Mouse (Mus musculus): ENCODE measurements around the gene Atxn7l1. TPM values are rescaled to one million over a fixed set of nuclear protein-coding genes. Genes with fewer than 3 reads are reported as not detected.
"Not testable (repeated sequence)": the region's sequence is repeated elsewhere in the genome, so short reads cannot be mapped to it uniquely, and the experiment has no call there.

Gene Atxn7l1
- polyA plus RNA-seq, 1 experiment from 2014 or later = 15.7 TPM

DNA sequence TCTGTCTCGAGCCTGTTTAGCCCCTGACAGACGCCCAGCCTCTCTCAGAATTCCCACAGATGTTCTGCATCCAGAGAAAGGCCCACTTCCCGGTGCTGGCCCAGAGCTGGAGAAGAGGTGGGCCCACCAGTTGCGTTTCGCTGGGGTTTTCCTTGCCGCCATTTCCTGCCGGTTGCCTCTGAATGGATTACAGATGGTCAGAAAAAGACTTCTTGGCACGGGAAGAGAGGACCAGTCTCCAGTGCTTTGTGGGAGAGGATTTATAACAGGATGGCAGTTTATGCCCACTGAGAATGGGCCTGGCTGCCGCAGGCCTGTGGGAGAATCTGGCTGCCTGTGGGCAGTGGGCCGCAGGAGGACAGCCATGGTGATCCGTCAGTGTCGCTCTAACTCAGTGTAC is 15.0 kb downstream of the Atxn7l1 start:
- Histone ChIP-seq H3K9ac (ENCODE audit: low read length) (no peak overlapping the region), H3K27me3 (ENCODE audit: control insufficient read depth, insufficient read depth, low read depth, low read length) (no peaks in the 10 kb centered on the region), H3K4me3 (ENCODE audit: low read length) (no peak overlapping the region), H3K36me3 (ENCODE audit: control insufficient read depth, insufficient read depth, low read length) (no peaks in the 10 kb centered on the region), H3K9me3 (ENCODE audit: control insufficient read depth, low read length) (no peaks in the 10 kb centered on the region), H3K27ac (ENCODE audit: low read length) (no peak overlapping the region), H3K4me1 (replicated peaks; ENCODE audit: control insufficient read depth, insufficient read depth, low read length) (peaks cover 2% of the 10 kb centered on the region; the same call in 1 of the 2 replicates), H3K4me2 (ENCODE audit: low read depth, low read length) (no peak overlapping the region)
- 36% methylated on average over 12 of the region's 12 CpGs for WGBS
- ATAC-seq (ENCODE audit: low read depth) = peak; percentile 72

DNA sequence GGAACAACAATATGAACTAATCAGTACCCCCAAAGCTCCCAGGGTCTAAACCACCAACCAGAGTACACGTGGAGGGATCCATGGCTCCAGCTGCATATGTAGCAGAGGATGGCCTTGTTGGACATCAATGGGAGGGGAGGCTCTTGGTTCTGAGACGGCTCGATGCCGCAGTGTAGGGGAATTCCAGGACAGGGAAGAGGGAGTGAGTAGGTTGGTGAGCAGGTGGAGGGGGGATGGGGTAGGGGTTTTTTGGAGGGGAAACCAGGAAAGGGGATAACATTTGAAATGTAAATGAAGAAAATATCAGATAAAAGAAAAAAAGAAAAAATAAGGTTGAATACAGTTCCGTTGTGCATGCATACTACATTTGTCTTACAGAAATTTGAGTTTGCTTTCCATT is 16.5 kb downstream of the Atxn7l1 start:
- not testable (repeated sequence) for H3K4me3 ChIP-seq (ENCODE audit: low read length); H3K4me2 ChIP-seq (ENCODE audit: low read depth, low read length); H3K9me3 ChIP-seq (ENCODE audit: control insufficient read depth, low read length); ATAC-seq (ENCODE audit: low read depth); H3K27me3 ChIP-seq (ENCODE audit: control insufficient read depth, insufficient read depth, low read depth, low read length); H3K4me1 ChIP-seq (replicated peaks; ENCODE audit: control insufficient read depth, insufficient read depth, low read length); H3K36me3 ChIP-seq (ENCODE audit: control insufficient read depth, insufficient read depth, low read length); H3K9ac ChIP-seq (ENCODE audit: low read length); H3K27ac ChIP-seq (ENCODE audit: low read length)
- 91% methylated on average over 5 of the region's 5 CpGs for WGBS

DNA sequence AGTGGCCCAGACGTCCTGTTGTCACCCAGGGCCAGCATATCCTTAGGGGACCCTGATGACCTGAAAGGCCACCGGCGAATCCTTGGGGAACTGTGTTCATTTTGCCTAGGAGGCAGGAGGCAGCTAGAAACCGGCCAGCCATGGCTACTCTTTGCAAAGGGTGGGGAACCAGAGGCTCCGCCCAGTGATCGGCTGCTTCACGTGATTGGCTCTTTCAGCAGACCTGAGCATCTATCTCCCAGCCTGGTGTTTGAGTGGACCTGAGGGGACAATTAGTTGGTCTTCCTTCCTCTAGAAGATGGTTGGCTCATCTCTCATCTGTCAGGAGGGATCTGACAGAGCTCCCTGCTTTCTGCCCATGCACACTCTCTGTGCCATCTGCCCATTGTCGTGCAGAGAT is 19.2 kb downstream of the Atxn7l1 start:
- Histone ChIP-seq H3K9ac (ENCODE audit: low read length) (no peak overlapping the region), H3K27me3 (ENCODE audit: control insufficient read depth, insufficient read depth, low read depth, low read length) (no peaks in the 10 kb centered on the region), H3K36me3 (ENCODE audit: control insufficient read depth, insufficient read depth, low read length) (no peaks in the 10 kb centered on the region), H3K9me3 (ENCODE audit: control insufficient read depth, low read length) (no peaks in the 10 kb centered on the region), H3K27ac (ENCODE audit: low read length) (no peak overlapping the region), H3K4me1 (replicated peaks; ENCODE audit: control insufficient read depth, insufficient read depth, low read length) (peaks cover 8% of the 10 kb centered on the region; the same call in 1 of the 2 replicates), H3K4me3 (ENCODE audit: low read length) (no peak overlapping the region), H3K4me2 (ENCODE audit: low read depth, low read length) (no peak overlapping the region)
- no peak for ATAC-seq (ENCODE audit: low read depth)
- 53% methylated on average over 8 of the region's 8 CpGs for WGBS

DNA sequence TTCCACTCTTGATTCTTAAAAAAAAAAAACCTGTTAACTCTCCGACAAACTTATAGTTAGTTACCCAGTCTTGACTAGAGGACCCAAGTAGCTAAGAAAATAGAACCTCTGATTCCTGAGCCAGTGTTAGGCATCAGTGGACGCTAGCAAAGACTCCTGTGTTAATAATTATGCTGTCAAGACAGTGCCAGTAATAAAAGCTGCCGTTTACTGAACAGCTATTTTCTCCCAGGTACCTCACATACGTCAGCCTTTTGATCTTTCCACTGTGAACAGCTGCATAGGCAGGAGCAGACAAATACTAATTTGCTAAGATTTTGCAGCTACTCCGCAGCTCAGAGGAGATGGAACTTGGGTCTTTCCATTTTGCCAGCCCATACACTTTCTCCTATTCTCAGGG is 20.1 kb downstream of the Atxn7l1 start:
- ATAC-seq (ENCODE audit: low read depth) = no peak
- Histone ChIP-seq H3K27me3 (ENCODE audit: control insufficient read depth, insufficient read depth, low read depth, low read length) (no peaks in the 10 kb centered on the region), H3K9ac (ENCODE audit: low read length) (no peak overlapping the region), H3K27ac (ENCODE audit: low read length) (no peak overlapping the region), H3K4me2 (ENCODE audit: low read depth, low read length) (no peak overlapping the region), H3K9me3 (ENCODE audit: control insufficient read depth, low read length) (no peaks in the 10 kb centered on the region), H3K4me1 (replicated peaks; ENCODE audit: control insufficient read depth, insufficient read depth, low read length) (peaks cover 8% of the 10 kb centered on the region; the same call in 1 of the 2 replicates), H3K4me3 (ENCODE audit: low read length) (no peak overlapping the region), H3K36me3 (ENCODE audit: control insufficient read depth, insufficient read depth, low read length) (no peaks in the 10 kb centered on the region)
- WGBS = 80% methylated on average over 5 of the region's 5 CpGs

DNA sequence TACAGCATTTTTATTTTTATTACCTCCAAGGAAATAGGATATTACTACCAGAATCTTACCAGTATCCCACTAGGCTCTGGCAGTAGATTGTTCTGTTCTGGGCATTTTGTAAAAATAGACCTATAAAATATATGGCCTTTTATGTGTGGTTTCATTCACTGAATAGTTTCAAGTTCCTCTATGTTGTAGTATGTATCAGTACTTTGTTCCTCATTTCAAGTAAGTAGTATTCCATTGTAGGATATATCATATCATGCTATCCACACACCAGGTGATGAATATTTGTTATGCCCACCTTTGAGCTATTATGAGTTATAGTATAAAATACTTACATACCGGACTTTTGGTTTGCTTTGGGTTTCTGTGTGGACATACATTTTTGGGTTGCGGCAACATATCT is 21.0 kb downstream of the Atxn7l1 start:
- Histone ChIP-seq H3K27me3 (ENCODE audit: control insufficient read depth, insufficient read depth, low read depth, low read length) (no peaks in the 10 kb centered on the region), H3K36me3 (ENCODE audit: control insufficient read depth, insufficient read depth, low read length) (no peaks in the 10 kb centered on the region), H3K4me1 (replicated peaks; ENCODE audit: control insufficient read depth, insufficient read depth, low read length) (peaks cover 10% of the 10 kb centered on the region; the same call in 1 of the 2 replicates), H3K27ac (ENCODE audit: low read length) (no peak overlapping the region), H3K9me3 (ENCODE audit: control insufficient read depth, low read length) (no peaks in the 10 kb centered on the region), H3K4me3 (ENCODE audit: low read length) (no peak overlapping the region), H3K9ac (ENCODE audit: low read length) (no peak overlapping the region), H3K4me2 (ENCODE audit: low read depth, low read length) (no peak overlapping the region)
- ATAC-seq (ENCODE audit: low read depth) = no peak
- 94% methylated on average over 2 of the region's 2 CpGs for WGBS

DNA sequence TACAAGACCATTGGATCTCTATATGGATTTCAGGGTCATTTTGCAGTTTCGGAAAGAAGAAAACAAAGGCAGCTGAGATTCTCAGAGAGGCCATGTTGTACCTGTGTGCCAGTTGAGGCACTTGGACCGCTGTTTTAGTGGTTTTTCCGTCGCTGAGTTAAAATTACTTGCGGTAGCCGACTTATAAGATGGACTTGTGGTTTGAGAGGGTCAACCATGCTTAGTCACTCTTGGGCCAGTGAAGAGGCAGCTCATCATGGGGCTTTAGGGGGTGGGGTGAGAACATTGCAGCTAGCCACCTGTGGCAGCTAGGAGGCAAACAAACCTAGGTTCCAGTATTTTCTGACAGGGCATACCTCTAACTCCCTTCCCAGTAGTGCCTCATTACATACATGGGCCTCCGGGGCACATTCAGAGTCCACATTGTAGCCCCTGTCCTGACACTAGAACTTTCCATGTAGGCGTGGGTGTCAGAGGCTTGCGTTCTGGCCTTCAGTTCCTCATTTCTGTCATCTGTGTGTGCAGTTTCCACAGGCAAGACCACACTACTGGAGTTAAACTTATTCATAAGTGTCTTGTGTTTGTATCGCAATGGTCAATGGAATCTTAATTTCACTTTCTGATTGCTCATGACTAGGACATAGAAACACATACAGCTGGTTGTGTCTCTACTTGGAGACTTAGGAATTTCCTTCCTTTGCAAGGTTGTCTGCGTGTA is 22.4 kb downstream of the Atxn7l1 start:
- H3K27me3 ChIP-seq (ENCODE audit: control insufficient read depth, insufficient read depth, low read depth, low read length) = no peaks in the 10 kb centered on the region
- H3K9ac ChIP-seq (ENCODE audit: low read length) = no peak overlapping the region
- no peak overlapping the region for H3K4me3 ChIP-seq (ENCODE audit: low read length)
- H3K9me3 ChIP-seq (ENCODE audit: control insufficient read depth, low read length) = no peaks in the 10 kb centered on the region
- peak overlapping the region; percentile 43; the same call in 1 of the 2 replicates for H3K27ac ChIP-seq (ENCODE audit: low read length)
- H3K4me1 ChIP-seq (replicated peaks; ENCODE audit: control insufficient read depth, insufficient read depth, low read length) = peaks cover 15% of the 10 kb centered on the region
- no peaks in the 10 kb centered on the region for H3K36me3 ChIP-seq (ENCODE audit: control insufficient read depth, insufficient read depth, low read length)
- no peak for ATAC-seq (ENCODE audit: low read depth)
- 0 out of 2 replicates have a peak overlapping the region, but pooled peaks have one; percentile 3 for H3K4me2 ChIP-seq (ENCODE audit: low read depth, low read length)
- 83% methylated on average over 11 of the region's 11 CpGs for WGBS

DNA sequence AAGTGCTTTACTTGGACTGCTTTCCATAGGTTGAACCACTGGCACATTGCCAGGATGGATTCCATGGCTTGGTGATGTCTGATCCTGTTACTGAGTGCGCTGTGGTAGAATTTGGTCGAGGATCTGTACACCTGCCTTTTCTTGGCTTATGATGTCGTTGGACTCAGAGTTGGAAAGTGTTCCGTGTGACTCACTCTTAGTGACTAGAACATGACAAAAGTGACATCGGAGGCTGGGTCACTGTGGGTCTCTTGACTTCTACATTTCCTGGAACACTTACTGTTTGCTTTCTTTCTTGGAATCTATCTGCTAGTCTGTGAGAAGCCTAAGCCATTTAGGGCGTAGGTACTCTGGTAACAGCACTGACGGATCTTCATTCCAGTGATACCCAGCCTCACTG is 23.3 kb downstream of the Atxn7l1 start:
- H3K4me3 ChIP-seq (ENCODE audit: low read length) = no peak overlapping the region
- H3K36me3 ChIP-seq (ENCODE audit: control insufficient read depth, insufficient read depth, low read length) = no peaks in the 10 kb centered on the region
- ATAC-seq (ENCODE audit: low read depth) = no peak
- peaks cover 23% of the 10 kb centered on the region for H3K4me1 ChIP-seq (replicated peaks; ENCODE audit: control insufficient read depth, insufficient read depth, low read length)
- no peak overlapping the region for H3K4me2 ChIP-seq (ENCODE audit: low read depth, low read length)
- no peaks in the 10 kb centered on the region for H3K9me3 ChIP-seq (ENCODE audit: control insufficient read depth, low read length)
- H3K9ac ChIP-seq (ENCODE audit: low read length) = no peak overlapping the region
- 72% methylated on average over 7 of the region's 7 CpGs for WGBS
- no peak overlapping the region for H3K27ac ChIP-seq (ENCODE audit: low read length)
- H3K27me3 ChIP-seq (ENCODE audit: control insufficient read depth, insufficient read depth, low read depth, low read length) = no peaks in the 10 kb centered on the region

DNA sequence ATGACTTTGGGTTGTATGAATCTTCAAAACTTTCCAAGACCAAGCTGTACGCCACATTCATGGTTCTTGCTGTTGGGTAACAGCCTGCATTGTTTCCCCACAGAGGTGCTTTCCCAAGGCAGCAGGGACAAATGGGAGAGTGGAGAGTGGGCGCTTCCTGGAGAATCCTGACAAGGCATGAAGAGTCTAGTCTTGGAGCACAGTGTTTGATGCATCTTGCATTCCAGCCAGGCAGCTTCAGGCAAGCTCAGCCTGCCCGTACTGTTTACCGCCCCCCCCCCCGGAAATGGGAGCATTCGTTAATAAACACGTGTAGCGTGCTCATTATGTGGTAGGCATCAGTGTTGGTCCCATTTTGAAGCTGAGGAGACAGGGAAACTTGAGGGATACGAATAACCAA is 25.4 kb downstream of the Atxn7l1 start:
- Histone ChIP-seq H3K27ac (ENCODE audit: low read length) (no peak overlapping the region), H3K4me3 (ENCODE audit: low read length) (no peak overlapping the region), H3K4me1 (replicated peaks; ENCODE audit: control insufficient read depth, insufficient read depth, low read length) (peaks cover 34% of the 10 kb centered on the region), H3K4me2 (ENCODE audit: low read depth, low read length) (no peak overlapping the region), H3K9me3 (ENCODE audit: control insufficient read depth, low read length) (no peaks in the 10 kb centered on the region), H3K9ac (ENCODE audit: low read length) (no peak overlapping the region), H3K36me3 (ENCODE audit: control insufficient read depth, insufficient read depth, low read length) (no peaks in the 10 kb centered on the region), H3K27me3 (ENCODE audit: control insufficient read depth, insufficient read depth, low read depth, low read length) (no peaks in the 10 kb centered on the region)
- 78% methylated on average over 9 of the region's 9 CpGs for WGBS
- no peak for ATAC-seq (ENCODE audit: low read depth)

DNA sequence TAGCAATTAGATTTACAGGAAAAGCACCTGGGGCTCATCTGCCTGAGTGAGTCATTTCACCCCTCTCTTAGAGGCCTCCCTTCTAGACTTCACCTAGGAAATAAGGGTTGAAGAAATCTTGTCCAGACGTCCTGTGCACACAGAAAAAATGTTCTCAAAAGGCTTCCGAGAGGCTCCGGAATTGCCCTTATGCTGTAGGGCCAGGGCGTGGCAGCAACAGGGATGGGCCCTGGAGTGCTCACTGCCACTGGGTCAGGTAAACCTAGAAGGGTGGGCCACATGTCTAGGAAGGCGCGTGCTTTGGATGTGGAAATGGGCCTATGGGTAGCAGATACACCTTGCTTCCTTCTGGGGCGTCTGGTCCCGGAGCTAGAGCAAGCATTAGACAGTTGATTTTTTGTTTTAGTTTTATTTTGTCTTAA is 26.2 kb downstream of the Atxn7l1 start:
- no peaks in the 10 kb centered on the region for H3K9me3 ChIP-seq (ENCODE audit: control insufficient read depth, low read length)
- H3K36me3 ChIP-seq (ENCODE audit: control insufficient read depth, insufficient read depth, low read length) = no peaks in the 10 kb centered on the region
- H3K4me3 ChIP-seq (ENCODE audit: low read length) = no peak overlapping the region
- peak overlapping the region; percentile 15; the same call in 1 of the 2 replicates for H3K9ac ChIP-seq (ENCODE audit: low read length)
- H3K27me3 ChIP-seq (ENCODE audit: control insufficient read depth, insufficient read depth, low read depth, low read length) = no peaks in the 10 kb centered on the region
- 70% methylated on average over 8 of the region's 8 CpGs for WGBS
- H3K27ac ChIP-seq (ENCODE audit: low read length) = peak overlapping the region; percentile 13; the same call in 1 of the 2 replicates
- ATAC-seq (ENCODE audit: low read depth) = 0 out of 2 replicates have a peak, but pooled peaks have one; percentile 29
- no peak overlapping the region for H3K4me2 ChIP-seq (ENCODE audit: low read depth, low read length)
- H3K4me1 ChIP-seq (replicated peaks; ENCODE audit: control insufficient read depth, insufficient read depth, low read length) = peaks cover 34% of the 10 kb centered on the region
